24 mouse cellular contexts compared by ENCODE assay signal in genomic region chr3:65912217-65912616, GRCm38 (mm10). TPM values are rescaled to one million over a fixed set of nuclear protein-coding genes. Genes with fewer than 3 reads are reported as not detected.
A peak's percentile ranks its signal among the peaks of the same experiment; 100 is the strongest.
DNase-seq lines count a peak whose midpoint lies in the region.
"Had no signal": no experiment of that assay in that cellular context is flagged by ENCODE, and none has a peak within 500 bp of the region (broad histone marks: within the 10 kb centered on the region; RNA-seq: fewer than 3 reads in every experiment).

No protein-coding gene starts in this region.

- WGBS in midbrain, embryonic 10.5 days = 78% methylated on average over 11 of the region's 11 CpGs

- H3K27ac ChIP-seq in midbrain, embryonic 10.5 days (replicated peaks) = no peak overlapping the region
- H3K27ac ChIP-seq: forebrain, embryonic 15.5 days; hindbrain, embryonic 13.5 days; kidney, postnatal 0 days; liver, embryonic 14.5 days had no signal

- no peaks in the 10 kb centered on the region for H3K9me3 ChIP-seq in midbrain, embryonic 10.5 days (replicated peaks)
- H3K9me3 ChIP-seq: forebrain, embryonic 15.5 days; heart, embryonic 12.5 days; hindbrain, embryonic 13.5 days had no signal

- no peaks in the 10 kb centered on the region for H3K4me1 ChIP-seq in midbrain, embryonic 10.5 days
- H3K4me1 ChIP-seq: forebrain, embryonic 15.5 days; heart, embryonic 12.5 days; hindbrain, embryonic 13.5 days had no signal

- no peak overlapping the region for H3K4me3 ChIP-seq in midbrain, embryonic 10.5 days
- H3K4me3 ChIP-seq: forebrain, embryonic 15.5 days; heart, embryonic 12.5 days; hindbrain, embryonic 13.5 days had no signal

- peak; percentile 35 for DNase-seq in layer of hippocampus, adult 11-12 months (ENCODE audit: low spot score)
- DNase-seq in layer of hippocampus, adult 9-10 months (ENCODE audit: low spot score) = no peak
- peak; percentile 28 for DNase-seq in right cerebral cortex, postnatal 25 days
- no peak for DNase-seq in right cerebral cortex, postnatal 4 days
- peak; percentile 28 to 42 for DNase-seq in layer of hippocampus, adult 8-10 months (ENCODE audit: low spot score in 2 of 2)
- DNase-seq in kidney, postnatal 25 days = no peak
- no peak for DNase-seq in midbrain, embryonic 10.5 days (ENCODE audit: low spot score)
- DNase-seq: adrenal gland, adult 2 months; adrenal gland, postnatal 36 days; B cell, adult 2 months; cerebellum, adult 2 months; cerebellum, postnatal 14 days; heart, adult 18-20 months; heart, postnatal 4 days; liver; lung, adult 2 months; lung, postnatal 10 days; thymus, adult 2 months; thymus, postnatal 36 days had no signal

- H3K36me3 ChIP-seq in midbrain, embryonic 10.5 days = no peaks in the 10 kb centered on the region
- H3K36me3 ChIP-seq: forebrain, embryonic 15.5 days; heart, embryonic 12.5 days; hindbrain, embryonic 13.5 days had no signal

- peaks cover 6% of the 10 kb centered on the region; the same call in 1 of the 2 replicates for H3K27me3 ChIP-seq in midbrain, embryonic 10.5 days (ENCODE audit: low read depth, poor library complexity, severe bottlenecking)
- H3K27me3 ChIP-seq: forebrain, embryonic 15.5 days; heart, embryonic 12.5 days; hindbrain, embryonic 13.5 days had no signal

RNA-seq across cellular contexts. Expression of gene Ccnl1, which starts 45.8 kb away (rescaled TPM):
- 10 to 100 TPM; 60.5 to 74.3 (median 61.4) TPM for total RNA-seq in layer of hippocampus, adult 8-10 months (2022)
- 98.2 and 106 TPM in 2 replicates for polyA plus RNA-seq in midbrain, embryonic 10.5 days (2016; fragmentation: Nextera tagmentation; extraction: Ambion mirVana)

Comparison
In these comparisons a context has a peak if more than half of its experiments do, and no peak if none do; other contexts are left out.
1. DNase-seq: peak in layer of hippocampus, adult 11-12 months (single experiment), right cerebral cortex, postnatal 25 days (single experiment) and layer of hippocampus, adult 8-10 months (2 of 2); none in layer of hippocampus, adult 9-10 months (single experiment), right cerebral cortex, postnatal 4 days (single experiment), kidney, postnatal 25 days (0 of 2) and midbrain, embryonic 10.5 days (single experiment).